Mouse (Mus musculus): ENCODE results near the gene Gm21680. TPM values are rescaled to one million over a fixed set of nuclear protein-coding genes. Genes with fewer than 3 reads are reported as not detected.
A peak's percentile ranks its signal among the peaks of the same experiment; 100 is the strongest.
"Not testable (repeated sequence)": the region's sequence is repeated elsewhere in the genome, so short reads cannot be mapped to it uniquely, and the experiment has no call there.

Gm21680 gene
- not detected in 2 replicates for total RNA-seq (2014; rRNA removed)
- 0.10 and 0.22 TPM in 2 replicates for polyA plus RNA-seq (2015; fragmentation: Nextera tagmentation; extraction: Ambion mirVana)

DNA sequence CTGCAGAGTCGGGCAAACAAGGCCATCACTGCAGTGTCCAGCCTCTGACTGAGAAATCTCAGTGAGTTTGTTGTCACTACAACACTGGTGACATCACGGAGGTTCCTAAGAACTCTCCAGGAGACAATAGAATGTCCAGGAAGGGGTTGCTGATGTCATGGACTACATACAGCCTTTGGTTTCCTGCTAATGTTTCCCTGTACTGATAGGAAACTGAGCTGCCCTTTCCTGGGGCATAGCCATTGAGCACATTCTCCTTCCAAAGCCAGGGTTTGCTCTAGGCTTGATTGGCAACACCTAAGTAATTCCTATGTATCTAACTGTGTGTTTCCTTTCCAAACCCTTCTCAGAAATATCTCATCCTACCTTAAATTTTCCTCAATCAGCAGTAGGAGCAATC is at the start of gene Gm21680:
Gene Gm21680 (minus strand): TSS at position 101 of the 400 bp plus-strand sequence.
- not testable (repeated sequence) for H3K27ac ChIP-seq (ENCODE audit: low read depth, low read length); H3K4me3 ChIP-seq (ENCODE audit: low read depth, low read length); DNase-seq (ENCODE audit: low spot score); H3K9ac ChIP-seq (replicated peaks; ENCODE audit: low read length, poor library complexity, severe bottlenecking); H3K36me3 ChIP-seq (ENCODE audit: insufficient read depth, low read length); ATAC-seq (ENCODE audit: low FRiP score); H3K4me1 ChIP-seq (ENCODE audit: insufficient read depth, low read length); H3K27me3 ChIP-seq (ENCODE audit: insufficient read depth, low read length); H3K9me3 ChIP-seq (ENCODE audit: low read length); H3K4me2 ChIP-seq (ENCODE audit: low read depth, low read length, poor library complexity, severe bottlenecking)
- no CpG with 5 or more reads among the region's 2 CpGs for WGBS

DNA sequence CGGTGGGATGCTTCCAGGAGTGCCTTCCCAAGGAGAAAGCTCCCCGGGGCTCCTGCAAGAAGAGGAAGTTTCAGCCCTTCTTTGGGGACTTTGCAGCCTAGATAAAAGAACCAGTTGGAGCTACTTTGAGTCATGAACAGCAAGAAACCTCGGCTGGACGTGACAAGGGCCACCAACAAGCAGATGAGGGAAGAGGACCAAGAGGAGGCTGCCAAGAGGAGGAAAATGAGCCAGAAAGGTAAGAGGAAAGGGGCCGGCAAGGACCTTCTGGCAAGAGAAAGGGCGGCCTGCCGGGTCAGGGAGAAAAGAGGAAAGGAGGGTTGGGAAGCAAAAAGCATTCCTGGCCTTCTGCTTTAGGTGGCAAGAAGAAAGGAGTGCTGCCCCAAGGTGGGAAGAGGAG is 35.2 kb upstream of the Gm21680 start:
- not testable (repeated sequence) for H3K9me3 ChIP-seq (ENCODE audit: low read length); H3K4me1 ChIP-seq (ENCODE audit: insufficient read depth, low read length); H3K36me3 ChIP-seq (ENCODE audit: insufficient read depth, low read length); H3K9ac ChIP-seq (replicated peaks; ENCODE audit: low read length, poor library complexity, severe bottlenecking); H3K27ac ChIP-seq (ENCODE audit: low read depth, low read length); ATAC-seq (ENCODE audit: low FRiP score); DNase-seq (ENCODE audit: low spot score); H3K27me3 ChIP-seq (ENCODE audit: insufficient read depth, low read length)
- 70% methylated on average over 6 of the region's 7 CpGs for WGBS
- peak overlapping the region; percentile 82; the same call in 1 of the 2 replicates for H3K4me2 ChIP-seq (ENCODE audit: low read depth, low read length, poor library complexity, severe bottlenecking)
- H3K4me3 ChIP-seq (ENCODE audit: low read depth, low read length) = peak overlapping the region; percentile 51

DNA sequence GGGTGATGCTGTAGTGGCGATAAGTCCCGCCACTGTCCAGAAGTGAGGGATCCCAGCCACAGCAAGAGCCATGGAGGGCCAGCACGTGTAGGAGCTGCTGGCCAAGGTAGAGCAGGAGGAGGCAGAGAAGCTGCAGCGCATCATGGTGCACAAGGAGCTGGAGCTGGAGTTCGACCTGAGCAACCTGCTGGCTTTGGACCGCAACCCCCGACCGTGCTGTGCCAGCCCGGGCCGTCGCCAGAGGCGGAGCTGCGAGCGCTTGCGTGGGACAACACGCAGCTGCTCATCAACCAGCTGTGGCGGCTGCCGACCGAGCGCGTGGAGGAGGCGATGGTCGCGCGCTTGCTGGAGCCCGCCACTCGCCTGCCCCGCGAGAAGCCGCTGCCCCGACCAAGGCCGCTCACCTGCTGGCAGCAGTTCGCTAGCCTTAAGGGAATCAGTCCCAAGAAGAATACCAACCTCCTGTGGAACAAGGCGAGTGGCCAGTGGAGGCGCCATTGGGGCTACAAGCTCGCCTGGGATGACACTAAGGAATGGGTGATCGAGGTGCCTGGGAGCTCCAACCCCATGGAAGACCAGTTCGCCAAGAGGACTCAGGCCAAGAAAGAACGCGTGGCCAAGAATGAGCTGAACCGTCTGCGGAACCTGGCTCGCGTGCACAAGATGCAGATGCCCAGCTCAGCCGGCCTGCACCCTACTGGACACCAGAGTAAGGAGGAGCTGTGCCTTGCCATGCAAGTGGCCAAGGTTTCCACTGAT is 34.7 kb upstream of the Gm21680 start:
- peak; percentile 91 for ATAC-seq (ENCODE audit: low FRiP score)

DNA sequence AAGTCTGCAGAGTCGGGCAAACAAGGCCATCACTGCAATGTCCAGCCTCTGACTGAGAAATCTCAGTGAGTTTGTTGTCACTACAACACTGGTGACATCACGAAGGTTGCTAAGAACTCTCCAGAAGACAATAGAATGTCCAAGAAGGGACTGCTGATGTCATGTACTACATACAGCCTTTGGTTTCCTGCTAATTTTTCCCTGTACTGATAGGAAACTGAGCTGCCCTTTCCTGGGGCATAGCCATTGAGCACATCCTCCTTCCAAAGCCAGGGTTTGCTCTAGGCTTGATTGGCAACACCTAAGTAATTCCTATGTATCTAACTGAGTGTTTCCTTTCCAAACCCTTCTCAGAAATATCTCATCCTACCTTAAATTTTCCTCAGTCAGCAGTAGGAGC is 32.2 kb upstream of the Gm21680 start, which contains the start of gene Gm1979:
Gene Gm1979 (minus strand): TSS at position 101 of the 400 bp plus-strand sequence.
- H3K27ac ChIP-seq (ENCODE audit: low read depth, low read length); DNase-seq (ENCODE audit: low spot score); H3K4me1 ChIP-seq (ENCODE audit: insufficient read depth, low read length); H3K4me3 ChIP-seq (ENCODE audit: low read depth, low read length); H3K9ac ChIP-seq (replicated peaks; ENCODE audit: low read length, poor library complexity, severe bottlenecking); H3K27me3 ChIP-seq (ENCODE audit: insufficient read depth, low read length); ATAC-seq (ENCODE audit: low FRiP score); H3K36me3 ChIP-seq (ENCODE audit: insufficient read depth, low read length); H3K9me3 ChIP-seq (ENCODE audit: low read length); H3K4me2 ChIP-seq (ENCODE audit: low read depth, low read length, poor library complexity, severe bottlenecking): not testable (repeated sequence)
- 88% methylated on average over 1 of the region's 2 CpGs for WGBS

More for the DNA sequence above, 34.7 kb upstream of the Gm21680 start:
- H3K4me2 ChIP-seq (ENCODE audit: low read depth, low read length, poor library complexity, severe bottlenecking) = peak overlapping the region; percentile 82
- TF ChIP-seq CTCF (IDR thresholded peaks at IDR 0.05) = peak; percentile 57
- not testable (repeated sequence) for H3K27me3 ChIP-seq (ENCODE audit: insufficient read depth, low read length); H3K27ac ChIP-seq (ENCODE audit: low read depth, low read length); H3K36me3 ChIP-seq (ENCODE audit: insufficient read depth, low read length); H3K9me3 ChIP-seq (ENCODE audit: low read length); H3K4me1 ChIP-seq (ENCODE audit: insufficient read depth, low read length)
- DNase-seq (ENCODE audit: low spot score) = peak; percentile 66
- peak overlapping the region; percentile 51 for H3K4me3 ChIP-seq (ENCODE audit: low read depth, low read length)
- H3K9ac ChIP-seq (replicated peaks; ENCODE audit: low read length, poor library complexity, severe bottlenecking) = peak overlapping the region; percentile 46
- WGBS = 21% methylated on average over 44 of the region's 45 CpGs

DNA sequence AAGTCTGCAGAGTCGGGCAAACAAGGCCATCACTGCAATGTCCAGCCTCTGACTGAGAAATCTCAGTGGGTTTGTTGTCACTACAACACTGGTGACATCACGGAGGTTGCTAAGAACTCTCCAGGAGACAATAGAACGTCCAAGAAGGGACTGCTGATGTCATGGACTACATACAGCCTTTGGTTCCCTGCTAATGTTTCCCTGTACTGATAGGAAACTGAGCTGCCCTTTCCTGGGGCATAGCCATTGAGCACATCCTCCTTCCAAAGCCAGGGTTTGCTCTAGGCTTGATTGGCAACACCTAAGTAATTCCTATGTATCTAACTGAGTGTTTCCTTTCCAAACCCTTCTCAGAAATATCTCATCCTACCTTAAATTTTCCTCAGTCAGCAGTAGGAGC is 16.1 kb upstream of the Gm21680 start, which contains the start of gene Gm21698:
Gene Gm21698 (minus strand): TSS at position 101 of the 400 bp plus-strand sequence.
- DNase-seq (ENCODE audit: low spot score); H3K4me1 ChIP-seq (ENCODE audit: insufficient read depth, low read length); ATAC-seq (ENCODE audit: low FRiP score); H3K9me3 ChIP-seq (ENCODE audit: low read length); H3K27ac ChIP-seq (ENCODE audit: low read depth, low read length); H3K4me3 ChIP-seq (ENCODE audit: low read depth, low read length); H3K36me3 ChIP-seq (ENCODE audit: insufficient read depth, low read length); H3K9ac ChIP-seq (replicated peaks; ENCODE audit: low read length, poor library complexity, severe bottlenecking); H3K27me3 ChIP-seq (ENCODE audit: insufficient read depth, low read length); H3K4me2 ChIP-seq (ENCODE audit: low read depth, low read length, poor library complexity, severe bottlenecking): not testable (repeated sequence)
- WGBS = no CpG with 5 or more reads among the region's 3 CpGs

DNA sequence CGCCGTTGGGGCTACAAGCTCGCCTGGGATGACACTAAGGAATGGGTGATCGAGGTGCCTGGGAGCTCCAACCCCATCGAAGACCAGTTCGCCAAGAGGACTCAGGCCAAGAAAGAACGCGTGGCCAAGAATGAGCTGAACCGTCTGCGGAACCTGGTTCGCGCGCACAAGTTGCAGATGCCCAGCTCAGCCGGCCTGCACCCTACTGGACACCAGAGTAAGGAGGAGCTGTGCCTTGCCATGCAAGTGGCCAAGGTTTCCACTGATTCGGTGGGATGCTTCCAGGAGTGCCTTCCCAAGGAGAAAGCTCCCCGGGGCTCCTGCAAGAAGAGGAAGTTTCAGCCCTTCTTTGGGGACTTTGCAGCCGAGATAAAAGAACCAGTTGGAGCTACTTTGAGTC is 15.4 kb downstream of the Gm21680 start:
- not testable (repeated sequence) for H3K27ac ChIP-seq (ENCODE audit: low read depth, low read length); H3K36me3 ChIP-seq (ENCODE audit: insufficient read depth, low read length); H3K9me3 ChIP-seq (ENCODE audit: low read length); H3K27me3 ChIP-seq (ENCODE audit: insufficient read depth, low read length); H3K4me1 ChIP-seq (ENCODE audit: insufficient read depth, low read length); H3K9ac ChIP-seq (replicated peaks; ENCODE audit: low read length, poor library complexity, severe bottlenecking); DNase-seq (ENCODE audit: low spot score)
- peak; percentile 16; the same call in 1 of the 2 replicates for ATAC-seq (ENCODE audit: low FRiP score)
- peak overlapping the region; percentile 25; the same call in 1 of the 2 replicates for H3K4me3 ChIP-seq (ENCODE audit: low read depth, low read length)
- H3K4me2 ChIP-seq (ENCODE audit: low read depth, low read length, poor library complexity, severe bottlenecking) = peak overlapping the region; percentile 35
- 66% methylated on average over 16 of the region's 17 CpGs for WGBS

DNA sequence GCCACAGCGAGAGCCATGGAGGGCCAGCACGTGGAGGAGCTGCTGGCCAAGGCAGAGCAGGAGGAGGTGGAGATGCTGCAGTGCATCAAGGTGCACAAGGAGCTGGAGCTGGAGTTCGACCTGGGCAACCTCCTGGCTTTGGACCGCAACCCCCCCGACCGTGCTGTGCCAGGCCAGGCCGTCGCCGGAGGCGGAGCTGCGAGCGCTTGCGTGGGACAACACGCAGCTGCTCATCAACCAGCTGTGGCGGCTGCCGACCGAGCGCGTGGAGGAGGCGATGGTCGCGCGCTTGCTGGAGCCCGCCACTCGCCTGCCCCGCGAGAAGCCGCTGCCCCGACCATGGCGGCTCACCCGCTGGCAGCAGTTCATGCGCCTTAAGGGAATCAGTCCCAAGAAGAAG is 15.9 kb downstream of the Gm21680 start:
- peak; percentile 72 for ATAC-seq (ENCODE audit: low FRiP score)

DNA sequence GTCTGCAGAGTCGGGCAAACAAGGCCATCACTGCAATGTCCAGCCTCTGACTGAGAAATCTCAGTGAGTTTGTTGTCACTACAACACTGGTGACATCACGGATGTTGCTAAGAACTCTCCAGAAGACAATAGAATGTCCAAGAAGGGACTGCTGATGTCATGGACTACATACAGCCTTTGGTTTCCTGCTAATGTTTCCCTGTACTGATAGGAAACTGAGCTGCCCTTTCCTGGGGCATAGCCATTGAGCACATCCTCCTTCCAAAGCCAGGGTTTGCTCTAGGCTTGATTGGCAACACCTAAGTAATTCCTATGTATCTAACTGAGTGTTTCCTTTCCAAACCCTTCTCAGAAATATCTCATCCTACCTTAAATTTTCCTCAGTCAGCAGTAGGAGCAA is 18.1 kb downstream of the Gm21680 start, which contains the start of gene Gm21671:
Gene Gm21671 (minus strand): TSS at position 101 of the 400 bp plus-strand sequence.
- not testable (repeated sequence) for H3K36me3 ChIP-seq (ENCODE audit: insufficient read depth, low read length); H3K4me1 ChIP-seq (ENCODE audit: insufficient read depth, low read length); DNase-seq (ENCODE audit: low spot score); H3K27ac ChIP-seq (ENCODE audit: low read depth, low read length); H3K4me3 ChIP-seq (ENCODE audit: low read depth, low read length); H3K27me3 ChIP-seq (ENCODE audit: insufficient read depth, low read length); H3K4me2 ChIP-seq (ENCODE audit: low read depth, low read length, poor library complexity, severe bottlenecking); H3K9ac ChIP-seq (replicated peaks; ENCODE audit: low read length, poor library complexity, severe bottlenecking); H3K9me3 ChIP-seq (ENCODE audit: low read length); ATAC-seq (ENCODE audit: low FRiP score)
- WGBS = 72% methylated on average over 2 of the region's 2 CpGs

More for the DNA sequence above, 15.9 kb downstream of the Gm21680 start:
- H3K27ac ChIP-seq (ENCODE audit: low read depth, low read length); H3K4me1 ChIP-seq (ENCODE audit: insufficient read depth, low read length); H3K9ac ChIP-seq (replicated peaks; ENCODE audit: low read length, poor library complexity, severe bottlenecking); H3K9me3 ChIP-seq (ENCODE audit: low read length); H3K27me3 ChIP-seq (ENCODE audit: insufficient read depth, low read length); H3K36me3 ChIP-seq (ENCODE audit: insufficient read depth, low read length); DNase-seq (ENCODE audit: low spot score): not testable (repeated sequence)
- H3K4me3 ChIP-seq (ENCODE audit: low read depth, low read length) = peak overlapping the region; percentile 25
- WGBS = 39% methylated on average over 27 of the region's 32 CpGs
- peak overlapping the region; percentile 35 for H3K4me2 ChIP-seq (ENCODE audit: low read depth, low read length, poor library complexity, severe bottlenecking)

All from midbrain, postnatal 0 days (tissue).